Mouse (Mus musculus): ENCODE data around the gene Trim9. TPM values are rescaled to one million over a fixed set of nuclear protein-coding genes. Genes with fewer than 3 reads are reported as not detected.

The Trim9 gene
- polyA plus RNA-seq, 1 experiment from 2014 or later: 1.5 TPM

DNA sequence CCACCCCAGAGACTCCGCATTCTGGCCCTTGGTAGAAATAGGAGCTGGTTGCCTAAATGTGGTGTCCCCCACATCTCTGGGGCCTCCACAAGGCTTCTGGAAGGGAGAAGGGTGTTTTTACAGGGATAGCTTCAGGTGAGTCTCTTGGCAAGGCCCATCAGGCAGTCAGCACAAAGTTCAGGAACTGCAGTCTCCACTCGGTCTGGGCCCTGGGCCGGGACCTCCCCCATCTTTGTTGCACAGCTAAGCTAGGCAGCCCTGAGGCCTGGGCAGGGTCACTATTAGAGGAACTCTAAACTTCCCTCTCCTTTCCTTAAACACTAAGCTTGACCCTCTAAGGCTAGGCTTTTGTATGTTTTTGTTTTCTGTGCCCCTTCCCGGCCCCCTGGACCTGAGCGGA, 120.8 kb downstream of the Trim9 start:
- Histone ChIP-seq H3K27me3 (no peaks in the 10 kb centered on the region), H3K4me2 (peak overlapping the region; percentile 93), H3K27ac (no peak overlapping the region), H3K9ac (peak overlapping the region; percentile 76), H3K4me1 (peaks cover 13% of the 10 kb centered on the region), H3K4me3 (peak overlapping the region; percentile 57), H3K36me3 (no peaks in the 10 kb centered on the region), H3K9me3 (no peaks in the 10 kb centered on the region)
- no peak for ATAC-seq (ENCODE audit: insufficient number of reproducible peaks, insufficient read depth, low FRiP score, low TSS enrichment, low read depth)
- WGBS: 34% methylated on average over 5 of the region's 5 CpGs

- no peak overlapping the region for H3K4me3 ChIP-seq
- no peaks in the 10 kb centered on the region for H3K9me3 ChIP-seq
- H3K36me3 ChIP-seq: no peaks in the 10 kb centered on the region
- ATAC-seq (ENCODE audit: insufficient number of reproducible peaks, insufficient read depth, low FRiP score, low TSS enrichment, low read depth): no peak
- H3K4me2 ChIP-seq: no peak overlapping the region
- peaks cover 13% of the 10 kb centered on the region for H3K4me1 ChIP-seq
- 56% methylated on average over 4 of the region's 4 CpGs for WGBS
- no peak overlapping the region for H3K27ac ChIP-seq
- no peaks in the 10 kb centered on the region for H3K27me3 ChIP-seq
- H3K9ac ChIP-seq: no peak overlapping the region
Observed at GRCm38 (mm10) chr12:70223331-70223730, 124.1 kb downstream of the Trim9 start.

DNA sequence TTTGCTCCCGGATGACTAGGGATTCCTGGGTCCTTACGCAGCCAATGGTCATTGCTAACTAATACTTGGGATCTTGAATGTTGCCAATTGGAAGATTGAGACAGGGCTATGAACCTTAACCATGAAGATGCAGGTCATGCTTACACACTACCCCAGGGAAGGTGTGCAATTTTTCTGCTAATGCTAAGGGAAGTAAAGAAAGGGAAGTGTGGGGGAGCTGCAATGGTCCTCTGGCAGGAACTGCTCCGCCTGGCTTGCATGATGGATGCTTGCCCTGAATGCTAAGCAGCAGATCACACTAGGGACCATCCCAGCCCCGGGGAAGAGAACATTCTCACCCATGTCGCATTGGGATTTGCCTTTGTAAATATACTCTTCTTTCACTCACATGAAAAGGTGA, 126.0 kb downstream of the Trim9 start:
- no peak overlapping the region for H3K9ac ChIP-seq
- H3K4me3 ChIP-seq: no peak overlapping the region
- H3K9me3 ChIP-seq: no peaks in the 10 kb centered on the region
- no peak for ATAC-seq (ENCODE audit: insufficient number of reproducible peaks, insufficient read depth, low FRiP score, low TSS enrichment, low read depth)
- WGBS: 87% methylated on average over 5 of the region's 5 CpGs
- H3K36me3 ChIP-seq: no peaks in the 10 kb centered on the region
- H3K4me2 ChIP-seq: no peak overlapping the region
- peaks cover 2% of the 10 kb centered on the region for H3K4me1 ChIP-seq
- no peak overlapping the region for H3K27ac ChIP-seq
- no peaks in the 10 kb centered on the region for H3K27me3 ChIP-seq

GRCm38 (mm10) chr12:70218795-70219540, 128.4 kb downstream of the Trim9 start:
- Histone ChIP-seq H3K9me3 (no peaks in the 10 kb centered on the region), H3K4me3 (no peak overlapping the region), H3K27me3 (no peaks in the 10 kb centered on the region), H3K4me1 (no peaks in the 10 kb centered on the region), H3K36me3 (no peaks in the 10 kb centered on the region), H3K4me2 (no peak overlapping the region), H3K27ac (no peak overlapping the region), H3K9ac (no peak overlapping the region)
- ATAC-seq (ENCODE audit: insufficient number of reproducible peaks, insufficient read depth, low FRiP score, low TSS enrichment, low read depth): no peak
- WGBS: 89% methylated on average over 8 of the region's 8 CpGs

- Histone ChIP-seq H3K9ac (no peak overlapping the region), H3K4me3 (no peak overlapping the region), H3K27ac (no peak overlapping the region), H3K4me2 (no peak overlapping the region), H3K4me1 (no peaks in the 10 kb centered on the region), H3K36me3 (no peaks in the 10 kb centered on the region), H3K27me3 (no peaks in the 10 kb centered on the region), H3K9me3 (no peaks in the 10 kb centered on the region)
- 59% methylated on average over 16 of the region's 16 CpGs for WGBS
- ATAC-seq (ENCODE audit: insufficient number of reproducible peaks, insufficient read depth, low FRiP score, low TSS enrichment, low read depth): no peak
Observed at GRCm38 (mm10) chr12:70216229-70216800, 131.1 kb downstream of the Trim9 start.

- H3K4me2 ChIP-seq: no peak overlapping the region
- H3K4me3 ChIP-seq: no peak overlapping the region
- no peak overlapping the region for H3K27ac ChIP-seq
- H3K9ac ChIP-seq: no peak overlapping the region
- 60% methylated on average over 8 of the region's 8 CpGs for WGBS
- no peaks in the 10 kb centered on the region for H3K27me3 ChIP-seq
- ATAC-seq (ENCODE audit: insufficient number of reproducible peaks, insufficient read depth, low FRiP score, low TSS enrichment, low read depth): no peak
- H3K36me3 ChIP-seq: no peaks in the 10 kb centered on the region
- no peaks in the 10 kb centered on the region for H3K9me3 ChIP-seq
- no peaks in the 10 kb centered on the region for H3K4me1 ChIP-seq
Observed at GRCm38 (mm10) chr12:70214281-70214680, 133.1 kb downstream of the Trim9 start.

- H3K4me1 ChIP-seq: no peaks in the 10 kb centered on the region
- no peak overlapping the region for H3K4me2 ChIP-seq
- H3K9me3 ChIP-seq: no peaks in the 10 kb centered on the region
- no peak overlapping the region for H3K9ac ChIP-seq
- no peak overlapping the region for H3K27ac ChIP-seq
- H3K36me3 ChIP-seq: no peaks in the 10 kb centered on the region
- no peaks in the 10 kb centered on the region for H3K27me3 ChIP-seq
- 75% methylated on average over 6 of the region's 6 CpGs for WGBS
- ATAC-seq (ENCODE audit: insufficient number of reproducible peaks, insufficient read depth, low FRiP score, low TSS enrichment, low read depth): no peak
- no peak overlapping the region for H3K4me3 ChIP-seq
Observed at GRCm38 (mm10) chr12:70213601-70214000, 133.8 kb downstream of the Trim9 start.

DNA sequence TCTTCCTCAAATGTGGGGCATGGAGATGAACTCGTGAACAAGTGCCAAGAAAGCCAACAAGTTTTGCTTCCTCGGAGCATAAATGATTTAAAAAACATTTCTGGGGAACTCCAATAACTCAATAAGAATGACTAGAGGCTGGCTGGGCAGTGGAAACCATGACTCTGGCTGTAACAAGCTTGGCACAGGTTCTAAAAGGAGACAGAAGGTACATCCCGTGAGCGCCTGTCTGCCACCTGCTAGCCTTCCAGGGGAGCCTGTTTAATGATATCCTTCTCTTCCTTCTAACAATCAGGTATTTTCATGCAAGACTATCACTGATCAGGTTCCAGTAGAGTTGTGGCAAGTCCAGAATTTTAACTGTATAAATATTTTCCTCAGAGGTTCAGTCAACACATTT, 134.9 kb downstream of the Trim9 start:
- no peaks in the 10 kb centered on the region for H3K27me3 ChIP-seq
- H3K4me2 ChIP-seq: no peak overlapping the region
- no peaks in the 10 kb centered on the region for H3K4me1 ChIP-seq
- 84% methylated on average over 4 of the region's 4 CpGs for WGBS
- no peak overlapping the region for H3K27ac ChIP-seq
- no peaks in the 10 kb centered on the region for H3K9me3 ChIP-seq
- no peaks in the 10 kb centered on the region for H3K36me3 ChIP-seq
- H3K4me3 ChIP-seq: no peak overlapping the region
- no peak for ATAC-seq (ENCODE audit: insufficient number of reproducible peaks, insufficient read depth, low FRiP score, low TSS enrichment, low read depth)
- no peak overlapping the region for H3K9ac ChIP-seq

DNA sequence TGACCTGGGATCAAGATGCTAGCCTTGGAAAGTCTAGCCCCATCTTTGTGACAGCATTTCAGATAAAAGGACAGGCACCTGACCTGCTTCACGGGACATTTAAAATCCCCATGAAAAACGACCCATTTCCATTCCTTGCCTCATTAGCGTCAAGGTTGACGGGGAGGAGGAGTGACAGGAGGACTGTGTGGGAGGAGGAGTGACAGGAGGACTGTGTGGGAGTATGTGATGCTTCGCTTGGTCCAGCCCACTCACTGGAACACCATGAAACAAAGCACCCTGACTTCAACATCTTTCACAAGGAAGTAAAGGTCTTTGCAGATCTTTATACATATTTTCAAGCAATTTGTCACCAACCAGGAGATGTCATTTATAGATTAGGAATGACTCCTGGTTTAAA, 139.2 kb downstream of the Trim9 start:
- Histone ChIP-seq H3K36me3 (no peaks in the 10 kb centered on the region), H3K9ac (no peak overlapping the region), H3K4me3 (no peak overlapping the region), H3K4me1 (no peaks in the 10 kb centered on the region), H3K27me3 (no peaks in the 10 kb centered on the region), H3K4me2 (no peak overlapping the region), H3K27ac (no peak overlapping the region), H3K9me3 (no peaks in the 10 kb centered on the region)
- 72% methylated on average over 5 of the region's 5 CpGs for WGBS
- ATAC-seq (ENCODE audit: insufficient number of reproducible peaks, insufficient read depth, low FRiP score, low TSS enrichment, low read depth): no peak

- Histone ChIP-seq H3K27me3 (no peaks in the 10 kb centered on the region), H3K9me3 (no peaks in the 10 kb centered on the region), H3K4me1 (no peaks in the 10 kb centered on the region), H3K4me3 (no peak overlapping the region), H3K4me2 (no peak overlapping the region), H3K36me3 (0 out of 2 replicates have a peak, but pooled peaks cover 2% of the 10 kb centered on the region), H3K9ac (no peak overlapping the region), H3K27ac (no peak overlapping the region)
- ATAC-seq (ENCODE audit: insufficient number of reproducible peaks, insufficient read depth, low FRiP score, low TSS enrichment, low read depth): no peak
- WGBS: 74% methylated on average over 8 of the region's 8 CpGs
Observed at GRCm38 (mm10) chr12:70204433-70204832, 143.0 kb downstream of the Trim9 start.

- no peak overlapping the region for H3K27ac ChIP-seq
- no peak overlapping the region for H3K9ac ChIP-seq
- H3K9me3 ChIP-seq: no peaks in the 10 kb centered on the region
- WGBS: 70% methylated on average over 5 of the region's 5 CpGs
- H3K4me1 ChIP-seq: no peaks in the 10 kb centered on the region
- H3K4me3 ChIP-seq: no peak overlapping the region
- peaks cover 10% of the 10 kb centered on the region; the same call in 1 of the 2 replicates for H3K36me3 ChIP-seq
- no peak overlapping the region for H3K4me2 ChIP-seq
- no peak for ATAC-seq (ENCODE audit: insufficient number of reproducible peaks, insufficient read depth, low FRiP score, low TSS enrichment, low read depth)
- no peaks in the 10 kb centered on the region for H3K27me3 ChIP-seq
Observed at GRCm38 (mm10) chr12:70201926-70202529, 145.4 kb downstream of the Trim9 start.

DNA sequence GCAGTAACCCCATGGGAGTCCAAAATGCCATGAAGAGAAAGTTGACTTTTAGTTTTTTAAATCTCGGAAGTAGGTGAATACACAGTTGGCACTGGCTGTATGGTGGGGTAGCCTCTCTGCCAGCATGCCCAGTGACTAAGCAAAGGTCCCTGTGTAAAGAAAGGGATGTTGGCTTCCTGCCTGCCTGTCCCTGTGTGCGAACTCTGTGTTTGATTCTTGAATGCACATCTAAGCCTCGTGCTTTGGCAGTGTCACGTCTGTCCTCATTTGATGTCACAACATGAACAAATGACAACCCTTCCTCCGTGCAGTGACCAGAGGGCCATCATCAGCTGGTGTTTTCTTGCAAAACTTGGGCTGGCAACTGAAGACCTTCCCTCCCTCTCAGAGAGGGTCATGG, 151.1 kb downstream of the Trim9 start:
- WGBS: 84% methylated on average over 5 of the region's 5 CpGs
- Histone ChIP-seq H3K9me3 (no peaks in the 10 kb centered on the region), H3K27me3 (no peaks in the 10 kb centered on the region), H3K9ac (no peak overlapping the region), H3K4me1 (no peaks in the 10 kb centered on the region), H3K36me3 (peaks cover 10% of the 10 kb centered on the region; the same call in 1 of the 2 replicates), H3K27ac (no peak overlapping the region), H3K4me2 (no peak overlapping the region), H3K4me3 (no peak overlapping the region)
- ATAC-seq (ENCODE audit: insufficient number of reproducible peaks, insufficient read depth, low FRiP score, low TSS enrichment, low read depth): no peak
